Comparison of ENCODE assay signal across 22 mouse cellular contexts in genomic region chr6:117415901-117416300, GRCm38 (mm10).
DNase-seq lines count a peak whose midpoint lies in the region; ATAC-seq and TF ChIP-seq lines count a peak whose summit lies in the region.
"Had no signal": no experiment of that assay in that cellular context is flagged by ENCODE, and none has a peak within 500 bp of the region (broad histone marks: within the 10 kb centered on the region; RNA-seq: fewer than 3 reads in every experiment).

No protein-coding gene starts in this region.

- H3K9me3 ChIP-seq in intestine, embryonic 14.5 days (ENCODE audit: control insufficient read depth, low read length) = no peaks in the 10 kb centered on the region
- no peaks in the 10 kb centered on the region for H3K9me3 ChIP-seq in intestine, embryonic 16.5 days (ENCODE audit: control insufficient read depth, low read length)
- H3K9me3 ChIP-seq: embryonic facial prominence, embryonic 10.5 days; embryonic facial prominence, embryonic 12.5 days; forebrain, embryonic 13.5 days; forebrain, embryonic 15.5 days had no signal

- H3K36me3 ChIP-seq in heart, adult 2 months (ENCODE audit: control insufficient read depth, insufficient read depth, low read length) = peaks cover 4% of the 10 kb centered on the region
- H3K36me3 ChIP-seq in intestine, embryonic 14.5 days (ENCODE audit: control insufficient read depth, insufficient read depth, low read length) = no peaks in the 10 kb centered on the region
- H3K36me3 ChIP-seq in intestine, embryonic 16.5 days (ENCODE audit: control insufficient read depth, insufficient read depth, low read length) = no peaks in the 10 kb centered on the region
- H3K36me3 ChIP-seq: embryonic facial prominence, embryonic 10.5 days; embryonic facial prominence, embryonic 12.5 days; forebrain, embryonic 15.5 days; G1E had no signal

- H3K4me1 ChIP-seq in heart, adult 2 months (ENCODE audit: control insufficient read depth, insufficient read depth, low read length) = peaks cover 6% of the 10 kb centered on the region
- H3K4me1 ChIP-seq in intestine, embryonic 14.5 days (replicated peaks; ENCODE audit: control insufficient read depth, insufficient read depth, low read length) = 0 out of 2 replicates have a peak, but pooled peaks cover 3% of the 10 kb centered on the region
- H3K4me1 ChIP-seq in intestine, embryonic 16.5 days (ENCODE audit: control insufficient read depth, insufficient read depth, low read length) = no peaks in the 10 kb centered on the region
- H3K4me1 ChIP-seq: embryonic facial prominence, embryonic 12.5 days; forebrain, embryonic 13.5 days; forebrain, embryonic 15.5 days had no signal

- H3K79me2 ChIP-seq in heart, adult 2 months (replicated peaks; ENCODE audit: control insufficient read depth, insufficient read depth, low read length) = no peaks in the 10 kb centered on the region

- intact Hi-C loops in heart, adult 2 months (cut with DNase I) = no loop called here

- no peak overlapping the region; the same call in 1 of the 2 replicates for H3K27ac ChIP-seq in heart, adult 2 months
- H3K27ac ChIP-seq in intestine, embryonic 14.5 days (ENCODE audit: low read depth) = no peak overlapping the region
- no peak overlapping the region for H3K27ac ChIP-seq in intestine, embryonic 16.5 days (ENCODE audit: low read length)
- H3K27ac ChIP-seq: embryonic facial prominence, embryonic 12.5 days; forebrain, embryonic 13.5 days had no signal

- no peak for TF ChIP-seq POLR2A in heart, adult 2 months (IDR thresholded peaks at IDR 0.05; ENCODE audit: insufficient read depth, low read depth, low read length)

- H3K4me3 ChIP-seq in heart, adult 2 months = no peak overlapping the region
- H3K4me3 ChIP-seq in intestine, embryonic 14.5 days (ENCODE audit: low read depth, low read length) = no peak overlapping the region
- H3K4me3 ChIP-seq in intestine, embryonic 16.5 days (ENCODE audit: low read length) = no peak overlapping the region
- H3K4me3 ChIP-seq: embryonic facial prominence, embryonic 10.5 days; embryonic facial prominence, embryonic 12.5 days; forebrain, embryonic 13.5 days; forebrain, embryonic 15.5 days had no signal

- H3K27me3 ChIP-seq in heart, adult 2 months (ENCODE audit: control insufficient read depth, insufficient read depth, low read length) = no peaks in the 10 kb centered on the region
- no peaks in the 10 kb centered on the region for H3K27me3 ChIP-seq in intestine, embryonic 14.5 days (replicated peaks; ENCODE audit: control insufficient read depth, insufficient read depth, low read length)
- H3K27me3 ChIP-seq in intestine, embryonic 16.5 days (replicated peaks; ENCODE audit: control insufficient read depth, insufficient read depth, low read length) = no peaks in the 10 kb centered on the region
- H3K27me3 ChIP-seq: embryonic facial prominence, embryonic 12.5 days; forebrain, embryonic 13.5 days; forebrain, embryonic 15.5 days; Patski had no signal

- H3K9ac ChIP-seq in heart, adult 2 months (ENCODE audit: low read depth, low read length) = no peak overlapping the region
- no peak overlapping the region for H3K9ac ChIP-seq in intestine, embryonic 14.5 days (ENCODE audit: low read length)
- no peak overlapping the region for H3K9ac ChIP-seq in intestine, embryonic 16.5 days (ENCODE audit: low read depth, low read length)
- H3K9ac ChIP-seq: embryonic facial prominence, embryonic 12.5 days; forebrain, embryonic 13.5 days; forebrain, embryonic 15.5 days had no signal

- 80% methylated on average over 6 of the region's 6 CpGs for WGBS in heart, adult 2 months
- WGBS in intestine, embryonic 14.5 days = 92% methylated on average over 6 of the region's 6 CpGs
- 84% methylated on average over 6 of the region's 6 CpGs for WGBS in intestine, embryonic 16.5 days

- ATAC-seq in intestine, embryonic 14.5 days (replicated peaks; ENCODE audit: low FRiP score, low TSS enrichment, low read depth) = no peak
- ATAC-seq in intestine, embryonic 16.5 days = no peak
- ATAC-seq: activated CD4-positive, CD25-positive, alpha-beta regulatory T cell, adult 4 months; CD4-positive, CD25-positive, alpha-beta regulatory T cell, adult 4 months; forebrain, embryonic 13.5 days; forebrain, embryonic 15.5 days; Patski had no signal

- peak; percentile 56 for DNase-seq in heart, adult 11 months
- DNase-seq in heart, adult 2 months = no peak
- peak; percentile 49 for DNase-seq in intestine, embryonic 14.5 days (ENCODE audit: low spot score)
- peak; percentile 2 for DNase-seq in kidney, postnatal 10 days
- DNase-seq in kidney, postnatal 4 days = no peak
- DNase-seq: adrenal gland, adult 8-10 months; adrenal gland, postnatal 14 days; adrenal gland, postnatal 36 days; B cell, adult 2 months; cerebellum, adult 11-12 months; cerebellum, adult 2 months; cerebellum, adult 9-10 months; cerebellum, postnatal 25 days had no signal

- no peak for TF ChIP-seq EP300 in heart, adult 2 months (IDR thresholded peaks at IDR 0.05; ENCODE audit: insufficient read depth, low read depth, low read length)

- TF ChIP-seq CTCF in heart, adult 2 months (IDR thresholded peaks at IDR 0.05) = no peak

- no peak overlapping the region for H3K4me2 ChIP-seq in intestine, embryonic 14.5 days (ENCODE audit: low read length)
- H3K4me2 ChIP-seq in intestine, embryonic 16.5 days (ENCODE audit: low read depth, low read length) = no peak overlapping the region; the same call in 1 of the 2 replicates
- H3K4me2 ChIP-seq: embryonic facial prominence, embryonic 12.5 days; forebrain, embryonic 13.5 days; forebrain, embryonic 15.5 days had no signal

Comparison
In these comparisons a context has a peak if more than half of its experiments do, and no peak if none do; other contexts are left out.
1. DNase-seq: peak in heart, adult 11 months (single experiment), intestine, embryonic 14.5 days (single experiment) and kidney, postnatal 10 days (single experiment); none in heart, adult 2 months (0 of 2) and kidney, postnatal 4 days (0 of 2).